Mouse (Mus musculus): ENCODE results near the gene Actr10.

The Actr10 gene

GRCm38 (mm10) chr12:70937571-70938384, at the start of gene Actr10:
TSS of gene Actr10 (plus strand) at chr12:70937857.
- peak; percentile 99 for DNase-seq

GRCm38 (mm10) chr12:70890405-70890804, 47.3 kb upstream of the Actr10 start:
- no peak for DNase-seq

- DNase-seq = no peak
Observed at GRCm38 (mm10) chr12:70890874-70891470, 46.7 kb upstream of the Actr10 start.

DNA sequence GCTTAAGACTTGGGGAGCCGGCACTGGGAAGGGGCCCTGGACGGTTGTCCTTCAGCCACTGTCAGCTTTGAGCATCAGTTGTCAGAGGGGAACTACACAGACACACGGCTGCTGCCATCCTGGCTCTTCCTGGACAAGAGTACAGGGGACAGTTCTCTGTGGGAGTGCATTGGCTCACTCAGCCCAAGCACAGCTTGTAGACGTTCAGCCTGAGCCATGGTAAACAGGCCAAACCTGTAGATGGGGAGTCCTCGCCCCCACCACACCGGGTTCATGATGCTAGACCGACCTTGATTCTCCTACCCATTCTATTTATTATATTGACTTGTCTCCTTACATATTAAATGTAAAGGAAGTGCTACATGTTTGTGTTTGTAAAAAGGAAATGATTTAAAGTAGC, 42.4 kb upstream of the Actr10 start:
- no peak for DNase-seq

GRCm38 (mm10) chr12:70896068-70896467, 41.6 kb upstream of the Actr10 start:
- no peak for DNase-seq

GRCm38 (mm10) chr12:70897434-70897833, 40.2 kb upstream of the Actr10 start:
- no peak for DNase-seq

DNA sequence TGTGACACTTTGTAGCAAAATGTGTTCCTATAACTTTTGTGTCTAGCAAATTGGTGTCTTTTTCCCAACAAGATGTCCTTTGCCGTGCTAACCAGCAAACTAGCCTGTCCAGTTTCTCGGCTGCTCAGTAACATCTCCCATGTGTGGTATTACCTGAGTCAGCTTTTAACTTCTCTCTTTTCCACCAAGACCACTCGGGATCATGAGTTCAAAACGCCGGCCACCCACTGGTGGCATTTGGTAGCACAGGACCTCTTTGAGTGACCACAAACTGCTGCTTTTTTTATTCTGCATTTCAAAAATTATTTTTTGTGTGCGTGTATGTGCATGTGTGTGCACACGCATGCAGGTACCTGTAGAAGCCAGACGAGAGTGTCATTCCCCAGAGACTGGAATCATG, 39.2 kb upstream of the Actr10 start:
- DNase-seq = no peak

- DNase-seq = peak; percentile 81
Observed at GRCm38 (mm10) chr12:70904471-70904870, 33.2 kb upstream of the Actr10 start.

GRCm38 (mm10) chr12:70906867-70907266, 30.8 kb upstream of the Actr10 start:
- peak; percentile 97 for DNase-seq

DNA sequence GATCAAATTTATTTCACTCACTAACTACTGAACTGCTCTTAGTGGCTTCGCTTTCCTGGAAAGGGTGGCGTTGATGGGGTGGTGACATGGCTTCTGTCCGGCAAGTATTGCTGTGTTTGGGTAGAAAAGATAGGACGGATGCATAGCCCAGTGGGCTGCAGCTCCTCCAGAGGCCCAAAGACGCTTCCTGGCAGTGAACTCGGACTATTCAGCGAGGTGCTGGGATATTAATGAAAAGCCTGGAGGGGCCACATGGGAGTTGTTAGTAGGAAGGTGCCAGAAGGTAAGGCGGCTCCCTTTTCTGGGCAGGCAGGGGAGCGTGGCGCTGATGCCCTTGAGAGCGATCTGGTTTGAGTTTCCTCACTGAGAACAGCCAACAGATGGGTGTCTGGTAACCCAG, 30.0 kb upstream of the Actr10 start:
- DNase-seq = peak; percentile 92

- no peak for DNase-seq
Observed at GRCm38 (mm10) chr12:70908076-70908475, 29.6 kb upstream of the Actr10 start.

DNA sequence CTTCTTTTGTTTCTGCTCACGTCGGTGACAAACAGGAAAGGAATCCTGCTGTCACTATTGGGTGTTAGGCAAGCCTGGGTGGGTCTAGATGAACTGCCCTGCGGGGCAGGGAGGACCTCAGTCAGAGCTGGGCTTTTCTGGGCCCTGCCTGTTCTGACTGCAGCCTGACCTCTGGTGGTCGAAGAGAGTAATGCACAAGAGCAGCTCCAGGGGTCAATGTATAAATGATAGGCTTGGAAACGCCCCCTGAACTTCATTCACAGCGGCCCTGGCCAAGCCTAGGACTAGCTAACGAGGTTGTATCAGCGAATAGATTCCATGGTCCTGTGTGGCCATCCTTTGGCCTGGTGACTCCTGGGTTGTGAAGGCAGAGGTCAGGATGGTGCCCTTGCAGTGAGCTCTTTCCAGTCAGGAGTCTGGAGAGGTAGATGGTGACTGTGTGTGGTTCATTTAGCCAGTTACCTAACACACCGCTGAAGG, 27.4 kb upstream of the Actr10 start:
- peak; percentile 98 for DNase-seq

- DNase-seq = peak; percentile 97
Observed at GRCm38 (mm10) chr12:70911029-70911428, 26.6 kb upstream of the Actr10 start.

DNA sequence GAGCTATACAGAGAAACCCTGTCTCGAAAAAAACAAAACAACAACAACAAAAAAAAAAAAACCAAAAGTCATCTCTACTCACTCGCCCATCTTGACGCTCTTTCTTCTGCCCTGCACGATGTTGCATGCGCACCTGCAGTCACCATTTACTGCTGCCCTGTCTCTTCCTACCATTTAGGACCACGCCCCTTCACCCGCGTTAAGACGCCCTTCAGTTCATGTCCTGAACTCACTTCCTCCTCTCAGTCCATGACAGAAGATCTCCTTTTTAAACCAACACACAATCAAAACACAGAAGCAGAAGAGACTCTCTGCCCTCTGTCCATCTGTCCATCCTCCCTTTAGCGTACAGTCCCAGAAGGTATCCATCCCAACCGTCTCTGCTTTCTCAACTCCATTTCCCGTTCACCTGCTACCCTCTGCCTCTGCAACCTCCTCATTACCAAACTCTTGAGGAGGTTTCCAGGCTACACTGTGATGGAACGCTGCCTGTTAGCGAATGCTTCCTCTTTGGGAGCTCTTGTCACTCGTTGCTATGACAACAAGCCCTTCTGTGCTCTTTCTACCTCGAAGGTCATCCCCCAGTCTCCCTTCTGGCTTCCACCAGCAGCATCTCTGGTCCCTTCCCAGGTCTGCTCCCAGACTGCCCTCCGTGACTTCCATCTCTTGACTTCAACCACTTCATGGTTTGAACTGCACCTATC, 25.8 kb upstream of the Actr10 start:
- peak; percentile 87 for DNase-seq

DNA sequence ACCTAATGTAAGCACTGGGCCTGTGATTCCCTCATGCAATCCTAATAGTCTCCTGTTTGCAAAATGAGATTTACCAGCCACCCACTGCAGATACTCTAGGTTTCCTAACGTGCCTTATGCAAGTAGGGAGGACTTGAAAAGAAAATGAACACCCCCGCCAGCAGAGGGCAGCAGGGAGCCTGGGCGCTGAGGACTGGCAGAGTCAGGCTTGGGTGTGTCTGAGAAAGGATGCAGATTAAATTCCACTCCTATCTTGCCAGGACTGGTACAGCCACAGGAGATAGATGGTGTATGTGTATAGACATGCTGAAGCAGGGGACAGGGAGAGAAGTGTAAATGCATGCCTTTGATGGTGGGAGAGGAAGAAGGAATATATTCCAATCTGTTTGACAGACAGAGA, 24.2 kb upstream of the Actr10 start:
- peak; percentile 92 for DNase-seq

- DNase-seq = peak; percentile 70
Observed at GRCm38 (mm10) chr12:70914387-70914786, 23.3 kb upstream of the Actr10 start.

GRCm38 (mm10) chr12:70929781-70930180, 7.9 kb upstream of the Actr10 start:
- peak; percentile 30 for DNase-seq

GRCm38 (mm10) chr12:70937150-70937549, 507 bp upstream of the Actr10 start:
- peak; percentile 90 for DNase-seq

DNA sequence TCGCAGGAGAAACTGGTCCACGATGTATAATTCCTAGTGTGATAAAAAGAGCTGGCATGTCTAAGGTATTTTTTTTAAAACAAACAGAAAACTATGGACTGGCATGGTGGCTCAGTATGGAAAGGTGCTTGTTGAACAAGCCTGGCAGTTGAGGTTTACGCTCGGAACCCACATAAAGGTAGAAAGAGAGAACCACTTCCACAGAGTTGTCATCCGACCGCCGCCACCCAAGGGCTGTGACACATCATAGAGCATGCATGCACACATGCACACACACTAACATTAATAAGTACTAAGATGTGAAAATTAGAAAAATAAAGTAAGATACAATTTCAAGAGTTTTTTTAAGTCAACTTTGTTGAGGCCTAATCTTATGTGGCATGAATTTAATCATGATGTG, 3.1 kb downstream of the Actr10 start:
- DNase-seq = no peak

GRCm38 (mm10) chr12:70944181-70944580, 6.5 kb downstream of the Actr10 start:
- DNase-seq = peak; percentile 91

DNA sequence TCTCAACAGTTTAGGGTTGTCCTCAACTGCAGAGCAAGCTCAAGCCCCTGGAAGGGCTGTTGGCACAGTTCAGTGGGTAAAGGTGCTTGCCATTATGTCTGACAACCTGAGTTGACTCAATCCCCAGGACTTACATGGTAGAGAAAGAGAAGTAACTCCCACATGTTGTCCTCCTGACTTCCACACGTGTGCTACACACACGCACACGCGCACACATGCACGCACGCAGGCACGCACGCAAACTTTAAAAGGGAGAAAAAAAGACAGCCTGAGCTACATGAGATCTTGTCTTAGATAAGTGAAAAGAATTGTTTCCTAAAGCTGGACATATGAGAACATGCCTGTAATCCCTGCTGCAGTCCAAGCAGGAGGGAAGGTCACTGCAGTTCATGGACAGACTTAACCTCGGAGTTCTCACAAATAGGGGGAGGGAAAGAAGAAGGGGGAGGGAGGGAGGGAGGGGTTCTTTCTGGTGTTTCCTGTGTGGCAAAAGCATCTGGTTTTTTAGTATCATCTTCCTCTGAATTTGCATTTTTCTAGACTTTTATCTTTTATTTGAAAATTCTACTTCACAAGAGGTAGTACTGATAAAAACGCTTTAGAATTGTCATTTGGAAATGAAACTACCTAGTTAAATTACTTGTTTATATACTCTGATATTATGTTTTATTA, 9.1 kb downstream of the Actr10 start:
- DNase-seq = peak; percentile 43

- DNase-seq = peak; percentile 55
Observed at GRCm38 (mm10) chr12:70958640-70959039, 21.0 kb downstream of the Actr10 start.

- DNase-seq = no peak
Observed at GRCm38 (mm10) chr12:70967581-70967980, 29.9 kb downstream of the Actr10 start.
